Mouse (Mus musculus): Measurements from ENCODE around the gene Ngef. TPM values are rescaled to one million over a fixed set of nuclear protein-coding genes. Genes with fewer than 3 reads are reported as not detected.

The Ngef gene
- under 1 TPM; 0.53 to 0.58 TPM for total RNA-seq (2021)
- long read RNA-seq, experiment 1 = 0 reads
- long read RNA-seq, experiment 2 = 0 reads

DNA sequence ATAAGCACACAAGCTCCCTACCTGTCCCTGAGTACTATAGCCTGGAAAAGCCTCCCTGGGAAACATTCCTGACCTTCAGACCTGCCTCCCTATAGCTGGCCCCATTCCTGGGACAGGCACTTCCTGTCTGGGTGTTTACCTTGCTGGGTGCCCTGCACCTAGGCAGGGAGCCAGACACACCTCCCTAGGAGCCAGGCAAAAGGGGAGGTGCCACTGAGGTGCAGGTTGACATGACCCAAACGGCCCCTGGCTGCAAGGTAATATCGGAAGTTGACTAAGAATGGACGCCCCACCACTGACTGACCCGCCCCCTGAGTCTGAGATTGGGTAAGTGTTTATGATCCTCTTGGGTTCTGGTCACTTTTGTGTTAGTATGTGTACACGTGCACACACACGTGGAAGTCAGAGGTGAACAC, at the start of gene Ngef:
Gene Ngef, minus strand, starts transcription at position 71 of the 416 bp plus-strand sequence.
- intact Hi-C loops (cut with DNase I; ENCODE audit: low total_unique reads) = no loop called here
- no peak for DNase-seq

DNA sequence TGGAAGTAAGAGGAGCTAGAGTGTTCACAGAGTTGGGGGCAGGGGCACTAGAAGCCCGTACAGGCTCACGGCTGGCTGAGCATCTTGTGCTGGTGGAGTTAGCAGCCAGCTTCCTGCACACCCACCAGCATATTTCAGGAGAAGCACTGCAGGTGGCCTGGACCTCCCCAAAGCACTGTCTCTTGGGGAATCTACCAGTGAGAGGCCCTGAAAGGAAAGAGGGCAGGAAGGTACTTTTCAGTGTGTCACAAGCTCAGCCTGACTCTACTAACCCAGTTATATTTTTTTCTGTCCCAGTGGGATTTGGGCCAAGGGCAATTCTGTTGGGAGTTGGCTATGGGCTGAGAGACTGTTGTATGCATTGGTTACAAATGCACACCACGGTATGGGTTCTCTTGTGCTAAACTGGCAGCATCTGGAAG, 48.2 kb upstream of the Ngef start:
- DNase-seq = no peak
- intact Hi-C loops (cut with DNase I; ENCODE audit: low total_unique reads) = no loop called here

DNA sequence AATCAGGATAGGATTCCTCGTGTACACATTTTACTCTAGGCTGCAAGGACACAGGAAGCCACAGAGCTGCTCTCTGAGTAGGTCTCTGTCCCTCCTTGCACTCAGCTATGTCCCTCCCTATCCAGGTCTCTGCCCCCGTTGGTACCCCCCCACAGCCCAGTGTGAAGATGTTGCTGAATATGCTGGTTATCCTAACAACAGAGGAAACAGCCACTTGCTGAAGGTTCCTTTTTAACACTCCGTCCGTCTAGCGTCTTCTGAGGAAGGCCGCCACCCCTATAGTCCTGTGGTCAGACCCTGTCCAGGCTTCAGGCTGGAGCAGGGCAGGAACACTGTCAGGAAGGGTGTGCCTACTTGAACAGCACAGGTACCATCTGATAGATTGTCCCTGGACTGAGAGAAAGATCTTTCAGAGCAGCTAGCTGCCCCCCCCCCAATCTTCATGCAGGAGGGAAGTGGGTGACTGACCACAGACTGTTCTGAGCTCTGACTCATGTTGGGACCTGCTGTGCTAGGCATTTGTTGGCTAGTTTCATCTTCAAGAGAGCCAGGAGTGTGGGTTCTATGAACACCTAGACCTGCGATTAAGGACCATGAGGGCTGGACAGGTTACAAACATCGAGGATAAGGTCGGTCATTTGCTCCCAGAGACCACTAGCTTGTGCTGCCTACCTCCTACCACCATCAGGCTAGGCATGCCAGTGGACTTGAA, 47.6 kb upstream of the Ngef start:
- no peak for DNase-seq
- intact Hi-C loops (cut with DNase I; ENCODE audit: low total_unique reads) = no loop called here

DNA sequence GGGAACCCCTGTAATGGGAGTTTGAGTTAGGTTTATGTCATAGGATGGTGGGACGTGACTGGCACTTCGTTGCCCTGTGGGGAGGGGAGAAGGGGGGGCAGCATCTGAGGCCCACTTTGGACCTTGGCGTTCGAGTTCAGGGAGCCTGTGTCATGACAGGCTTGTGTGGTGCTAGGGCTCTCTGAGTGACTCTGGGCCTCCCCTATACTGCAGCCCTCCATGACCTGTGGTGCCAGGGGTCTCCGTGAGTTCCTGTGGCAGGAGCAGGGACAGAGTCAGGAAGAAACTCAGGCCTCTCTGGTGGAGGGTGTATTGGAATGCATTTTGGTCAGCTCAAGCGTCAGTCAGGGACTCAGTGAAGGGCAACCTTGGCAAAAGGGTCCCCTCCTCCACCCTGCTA, 47.0 kb upstream of the Ngef start:
- intact Hi-C loops (cut with DNase I; ENCODE audit: low total_unique reads) = no loop called here
- DNase-seq = no peak

DNA sequence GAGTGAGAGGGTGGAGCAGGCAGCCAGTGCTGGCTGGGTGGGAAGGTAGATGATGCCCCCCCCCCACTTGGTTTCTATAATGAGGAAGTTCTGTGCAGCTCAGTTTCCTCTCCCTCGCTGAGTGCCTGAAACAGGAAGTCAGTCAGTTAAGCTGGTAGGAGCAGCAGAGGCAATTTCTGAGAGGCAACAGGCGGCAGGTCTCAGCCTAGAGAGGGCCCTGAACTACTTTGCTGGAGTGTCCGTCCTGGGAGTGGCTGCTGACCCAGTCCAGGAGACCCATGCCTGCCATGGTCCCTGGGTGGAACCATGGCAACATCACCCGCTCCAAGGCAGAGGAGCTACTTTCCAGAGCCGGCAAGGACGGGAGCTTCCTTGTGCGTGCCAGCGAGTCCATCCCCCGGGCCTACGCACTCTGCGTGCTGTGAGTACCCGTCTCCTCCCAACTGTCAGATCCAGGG, 46.6 kb upstream of the Ngef start, which contains the start of gene Inpp5d:
Gene Inpp5d, plus strand, starts transcription at position 102 of the 458 bp plus-strand sequence.
- intact Hi-C loops (cut with DNase I; ENCODE audit: low total_unique reads) = no loop called here
- no peak for DNase-seq

DNA sequence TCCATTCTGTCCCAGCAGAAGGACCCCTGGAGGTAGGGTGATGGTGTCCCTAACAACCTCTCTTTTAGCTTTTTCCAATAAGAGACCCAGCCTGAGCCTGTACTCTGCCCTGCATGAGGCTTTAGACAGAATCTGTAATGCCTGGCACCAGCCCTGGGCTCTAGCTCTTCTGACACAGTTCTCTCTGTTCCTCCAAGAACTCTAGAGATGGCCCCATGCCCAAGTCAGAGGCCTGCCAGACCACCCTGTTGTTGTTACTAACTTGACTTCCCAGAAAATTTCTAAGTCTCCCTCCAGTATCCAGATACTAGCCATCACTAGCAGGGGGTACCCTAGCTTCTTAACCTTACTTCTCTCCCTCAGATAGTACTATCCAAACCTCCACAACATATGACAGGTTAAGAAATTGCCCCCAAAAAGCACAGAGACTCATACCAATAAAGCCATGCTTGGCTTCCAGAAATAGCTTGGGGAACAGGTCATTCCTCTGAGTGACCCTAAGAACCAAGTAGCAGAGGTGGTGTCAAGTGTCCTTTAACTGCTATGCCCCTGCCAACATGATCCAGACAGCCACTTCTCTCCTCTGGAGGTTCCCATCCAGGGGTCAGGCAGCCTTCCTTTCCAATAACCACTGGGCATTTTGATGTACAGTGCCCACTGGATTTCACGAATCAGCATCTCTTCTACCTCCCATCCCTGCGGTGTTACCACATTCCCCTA, 41.1 kb upstream of the Ngef start:
- DNase-seq = peak; percentile 32
- intact Hi-C loops (cut with DNase I; ENCODE audit: low total_unique reads) = no loop called here

DNA sequence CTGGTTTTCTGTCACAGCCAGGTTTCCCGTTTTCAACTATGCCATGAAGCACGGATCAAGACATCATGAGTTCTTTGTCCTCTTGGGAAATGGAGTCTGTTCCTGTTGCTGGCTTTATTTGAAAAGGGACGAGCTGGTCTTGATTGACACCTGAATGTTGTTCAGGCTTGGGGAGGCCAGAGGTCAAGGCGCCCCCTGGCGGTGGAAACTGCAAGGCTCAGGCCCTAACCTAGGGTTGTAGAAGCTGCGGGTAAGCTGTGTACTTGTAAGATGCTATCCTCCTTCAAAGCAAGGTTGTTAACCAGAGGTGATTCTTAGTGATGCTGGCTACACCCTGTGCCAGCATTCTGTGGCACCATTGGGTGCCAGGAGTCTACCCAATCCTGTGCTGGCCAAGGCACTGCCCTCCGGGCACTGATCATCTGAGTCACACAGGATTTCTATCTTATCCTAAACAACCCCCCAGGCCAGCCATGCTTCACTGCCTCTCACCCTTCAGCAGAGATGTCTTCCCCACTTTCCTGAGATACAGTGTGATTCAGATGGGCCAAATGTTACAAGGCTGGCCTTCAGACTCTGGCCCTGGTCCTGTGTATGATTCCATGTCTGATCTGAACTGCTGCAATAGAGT, 34.9 kb upstream of the Ngef start:
- intact Hi-C loops (cut with DNase I; ENCODE audit: low total_unique reads) = no loop called here
- DNase-seq = peak; percentile 76

DNA sequence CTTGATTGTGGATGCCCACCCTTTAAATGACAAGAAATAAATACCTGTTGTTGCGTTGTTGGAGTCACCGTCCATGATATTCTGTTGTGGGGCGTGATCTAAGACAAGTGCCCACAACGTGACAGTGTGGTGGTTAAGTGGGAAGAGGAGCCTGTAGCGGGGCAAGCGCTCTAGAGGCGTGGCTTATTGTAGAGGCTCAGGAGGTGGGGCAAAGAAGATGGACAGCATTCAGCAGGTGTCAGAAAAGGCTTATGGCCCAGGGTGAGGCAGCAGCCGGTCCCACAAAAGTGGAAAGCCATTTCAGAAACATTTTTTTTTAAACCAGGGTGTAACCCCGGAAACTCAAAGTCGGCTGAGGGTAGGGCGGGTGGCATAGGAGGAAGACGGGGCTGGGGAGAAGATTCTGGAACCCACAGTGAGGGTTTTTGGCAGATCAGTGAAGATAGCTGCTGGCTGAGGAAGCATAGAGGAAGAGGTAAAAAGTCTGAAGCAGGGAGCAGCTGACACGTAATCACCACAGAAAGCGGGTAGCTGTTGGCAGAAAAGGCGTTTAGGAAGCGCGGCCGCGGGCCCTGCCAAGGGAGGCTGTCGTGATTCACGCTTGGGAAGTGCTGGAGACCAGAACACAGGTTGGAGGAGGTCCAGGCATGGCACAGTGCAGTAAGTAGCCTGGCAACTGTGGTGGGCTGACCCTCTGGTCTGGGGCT, 33.9 kb upstream of the Ngef start:
- peak; percentile 59 for DNase-seq

DNA sequence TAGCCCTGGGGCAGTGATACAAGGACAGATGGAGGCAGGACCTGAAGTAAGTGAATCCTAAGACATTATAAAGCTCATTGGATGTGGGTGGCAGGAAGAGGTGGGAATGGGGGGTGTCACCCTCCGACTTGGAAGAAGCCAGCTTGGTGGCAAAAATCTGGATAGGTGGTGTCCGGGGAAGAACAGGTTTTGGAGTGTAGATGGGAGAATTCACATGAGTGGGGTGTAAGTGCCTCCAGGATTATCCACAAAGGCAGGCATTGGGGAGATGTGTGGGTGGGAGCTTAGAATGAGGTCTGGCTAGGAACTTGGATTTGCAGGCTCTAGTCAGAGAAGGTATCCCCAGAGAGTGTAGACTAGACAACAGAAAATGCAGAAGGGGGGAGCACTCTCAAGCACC, 31.6 kb upstream of the Ngef start:
- intact Hi-C loops (cut with DNase I; ENCODE audit: low total_unique reads) = no loop called here
- no peak for DNase-seq

More for the DNA sequence above, 33.9 kb upstream of the Ngef start:
- intact Hi-C loops (cut with DNase I; ENCODE audit: low total_unique reads) = no loop called here

DNA sequence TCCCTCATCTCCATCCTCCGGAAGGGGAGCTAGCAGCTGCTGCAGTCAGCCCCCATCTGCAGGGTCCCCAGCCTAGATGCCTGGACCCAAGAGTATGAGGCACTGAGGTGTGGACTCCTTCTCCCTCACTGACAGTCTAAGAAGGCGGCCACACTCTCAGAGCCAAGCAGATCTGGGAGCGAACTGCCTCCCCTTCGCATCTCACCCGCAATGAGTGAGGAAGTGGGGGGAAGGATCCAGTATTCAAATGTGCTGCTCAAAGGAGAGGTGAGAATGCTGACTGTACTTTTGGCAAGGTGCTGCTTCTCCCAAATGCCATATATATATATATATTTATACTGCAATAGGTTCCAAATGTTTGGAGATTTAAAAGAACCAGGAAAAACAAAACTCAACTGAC, 29.7 kb upstream of the Ngef start:
- DNase-seq = no peak
- intact Hi-C loops (cut with DNase I; ENCODE audit: low total_unique reads) = no loop called here

DNA sequence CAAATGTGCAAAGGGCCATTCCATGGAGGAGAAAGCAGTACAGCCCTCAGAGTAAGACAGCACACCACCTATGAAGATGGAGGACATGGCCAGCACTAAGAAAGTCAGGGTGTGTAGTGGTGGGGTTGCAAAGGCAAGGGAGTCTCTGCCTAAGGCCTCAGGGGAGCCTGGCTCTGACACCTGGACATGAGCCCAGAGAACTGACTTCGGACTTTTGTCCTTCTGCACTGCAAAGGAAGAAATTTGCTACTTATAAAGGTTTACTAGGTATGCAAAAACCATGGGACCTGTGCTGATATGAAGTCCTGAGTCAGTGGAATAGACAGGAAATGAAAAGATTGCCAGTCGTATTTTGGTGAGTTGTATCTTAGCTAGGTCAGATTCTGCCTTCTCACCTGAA, 28.1 kb upstream of the Ngef start:
- intact Hi-C loops (cut with DNase I; ENCODE audit: low total_unique reads) = no loop called here
- DNase-seq = no peak

DNA sequence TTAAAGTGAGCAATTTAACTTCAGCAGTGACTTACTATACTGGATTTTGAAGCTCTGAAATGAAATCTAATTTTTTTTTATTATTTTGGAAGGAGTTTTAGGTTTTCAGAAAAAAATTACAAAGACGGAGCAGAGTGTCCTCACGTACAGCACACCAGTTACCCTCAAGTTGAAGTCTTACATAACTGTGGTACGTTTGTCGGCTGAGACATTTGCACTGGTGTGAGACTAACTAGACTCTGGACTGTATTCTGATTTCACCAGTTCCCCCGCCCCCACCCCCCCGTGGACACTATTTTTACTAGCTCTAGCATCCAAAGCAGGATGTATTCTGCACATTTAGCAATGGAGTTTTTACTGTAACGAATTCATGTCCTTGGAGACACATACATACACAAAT, 26.9 kb upstream of the Ngef start:
- no peak for DNase-seq
- intact Hi-C loops (cut with DNase I; ENCODE audit: low total_unique reads) = no loop called here

DNA sequence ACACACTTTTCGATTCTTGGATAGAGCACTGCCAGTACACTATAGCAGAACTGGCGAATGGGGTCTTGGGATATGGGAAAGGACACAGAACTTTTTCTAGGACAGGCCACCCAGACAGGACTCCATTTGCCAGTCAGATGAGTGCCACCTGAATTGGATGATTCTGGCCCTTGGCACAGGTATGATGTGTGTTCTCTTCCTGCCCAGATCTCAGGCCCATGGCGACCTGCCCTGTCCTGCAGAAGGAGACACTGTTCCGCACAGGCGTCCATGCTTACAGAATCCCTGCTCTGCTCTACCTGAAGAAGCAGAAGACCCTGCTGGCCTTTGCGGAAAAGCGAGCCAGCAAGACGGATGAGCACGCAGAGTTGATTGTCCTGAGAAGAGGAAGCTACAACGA, 21.0 kb upstream of the Ngef start:
- DNase-seq = no peak
- intact Hi-C loops (cut with DNase I; ENCODE audit: low total_unique reads) = no loop called here

DNA sequence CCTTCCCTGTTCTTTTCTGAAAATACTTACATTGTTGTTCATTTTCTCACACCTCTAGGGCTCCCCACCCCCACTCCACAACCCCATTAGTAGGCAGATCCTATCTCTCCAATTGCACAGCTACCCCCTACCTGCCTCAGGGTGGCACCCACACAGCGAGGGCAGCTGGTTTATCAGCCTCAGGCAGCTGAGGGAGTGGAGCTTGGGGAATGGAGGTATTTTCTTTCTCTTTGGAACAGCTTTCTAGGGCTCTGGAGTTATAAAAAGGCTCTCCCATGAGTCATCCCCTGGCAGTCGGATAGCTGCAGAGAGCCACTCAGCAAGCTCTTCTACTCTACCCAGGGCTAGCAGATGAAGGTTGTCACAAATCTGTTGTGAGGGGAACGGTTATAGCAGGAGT, 20.6 kb upstream of the Ngef start:
- peak; percentile 50 for DNase-seq
- intact Hi-C loops (cut with DNase I; ENCODE audit: low total_unique reads) = no loop called here

DNA sequence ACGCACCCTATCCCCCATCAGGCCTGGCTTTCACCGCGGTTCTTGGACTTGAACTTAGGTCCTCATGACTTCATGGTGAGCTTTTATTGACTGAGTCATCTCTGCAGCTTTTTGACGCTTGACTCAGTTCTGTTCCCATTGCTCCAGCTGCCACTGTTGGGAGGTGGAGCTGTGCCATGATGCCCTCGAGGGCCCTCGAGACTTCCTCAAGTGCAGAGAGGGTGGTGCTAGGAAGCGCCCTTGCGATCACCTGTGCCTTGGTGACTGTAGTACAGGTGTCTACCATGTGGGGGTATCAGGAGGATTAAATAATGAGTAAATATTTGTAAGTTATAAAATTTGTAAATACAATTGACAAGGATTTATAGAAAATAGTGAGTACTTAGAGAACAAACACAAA, 16.3 kb upstream of the Ngef start:
- intact Hi-C loops (cut with DNase I; ENCODE audit: low total_unique reads) = no loop called here

DNA sequence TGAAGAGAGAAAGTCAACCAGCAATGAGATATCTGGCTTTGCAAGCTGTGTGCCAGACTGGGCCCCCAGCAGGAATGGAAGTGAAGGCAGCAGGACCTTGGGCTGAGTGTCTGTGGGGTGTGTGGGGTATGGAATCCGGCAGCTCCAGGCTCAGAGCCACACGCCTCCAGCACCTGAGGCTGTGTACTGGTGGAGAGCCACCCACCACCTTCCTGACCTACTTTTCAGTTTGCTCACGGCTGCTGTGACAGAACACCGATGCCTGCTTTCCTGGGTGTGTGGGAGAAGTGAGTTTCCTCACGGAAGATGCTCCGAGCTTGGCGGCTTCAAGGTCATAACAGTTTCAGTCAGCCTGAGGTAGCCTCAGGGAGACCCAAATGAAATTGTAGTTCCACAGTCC, 15.5 kb upstream of the Ngef start:
- no peak for DNase-seq
- intact Hi-C loops (cut with DNase I; ENCODE audit: low total_unique reads) = no loop called here

More for the DNA sequence above, 16.3 kb upstream of the Ngef start:
- DNase-seq = no peak

DNA sequence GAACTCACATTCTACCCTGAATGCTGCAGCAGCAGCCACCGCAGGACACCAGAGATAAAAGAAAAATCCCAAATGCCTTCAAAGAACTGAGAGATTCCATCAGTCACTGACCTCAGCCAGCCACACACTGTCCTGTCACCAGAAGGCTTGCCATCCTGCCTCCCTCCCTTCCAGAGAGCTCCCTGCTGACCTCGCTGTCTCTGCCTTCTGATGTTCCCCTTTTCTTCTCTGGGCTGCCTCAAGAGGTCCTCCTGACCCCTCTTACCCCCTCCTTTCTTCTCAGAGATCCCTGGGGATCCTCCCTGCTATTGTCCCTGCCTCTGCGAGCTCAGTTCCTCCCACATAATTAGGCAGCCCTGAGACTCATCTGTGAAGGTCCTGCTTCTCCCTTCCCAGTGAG, 7.2 kb upstream of the Ngef start:
- intact Hi-C loops (cut with DNase I; ENCODE audit: low total_unique reads) = no loop called here

DNA sequence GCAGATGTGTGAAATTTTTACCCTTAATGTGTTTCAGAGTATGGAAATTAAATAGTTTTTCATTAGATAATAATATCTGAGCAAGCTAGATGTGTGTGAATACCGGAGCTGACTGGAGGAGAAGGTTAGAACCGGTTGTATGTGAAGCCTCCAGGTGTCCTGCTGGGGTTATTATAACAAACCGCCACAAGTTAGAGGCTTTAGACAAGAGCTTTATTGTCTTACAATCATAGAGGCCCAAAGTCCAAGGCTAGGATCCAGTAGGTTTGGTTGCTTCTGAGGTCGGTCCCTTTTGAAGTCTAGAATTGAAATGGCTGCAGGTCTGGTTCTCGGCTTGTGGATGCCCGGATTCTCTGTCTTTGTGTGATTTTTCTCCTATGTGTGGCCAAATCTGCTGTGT, 5.3 kb upstream of the Ngef start:
- intact Hi-C loops (cut with DNase I; ENCODE audit: low total_unique reads) = no loop called here
- no peak for DNase-seq

More for the DNA sequence above, 7.2 kb upstream of the Ngef start:
- DNase-seq = no peak

DNA sequence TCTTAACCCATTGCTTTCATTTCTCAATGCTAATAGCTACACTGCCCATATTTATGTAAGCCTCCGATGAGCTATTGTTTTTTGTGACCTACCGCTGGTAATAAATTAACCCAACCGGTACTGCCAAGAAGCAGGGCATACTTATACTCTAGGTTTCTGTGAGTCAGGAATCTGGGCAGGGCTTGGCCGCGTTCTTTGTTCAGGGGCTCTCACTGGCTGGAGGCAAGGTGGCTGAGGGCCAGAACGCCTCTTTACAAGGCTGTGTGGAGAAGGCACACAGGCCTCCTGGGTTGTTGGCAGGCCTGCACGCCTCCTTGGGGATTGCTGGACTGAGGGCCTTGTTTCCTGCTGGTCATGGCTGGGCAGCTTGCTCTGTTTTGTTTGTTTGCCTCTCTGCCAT, 1.1 kb upstream of the Ngef start:
- DNase-seq = peak; percentile 44
- intact Hi-C loops (cut with DNase I; ENCODE audit: low total_unique reads) = no loop called here

DNA sequence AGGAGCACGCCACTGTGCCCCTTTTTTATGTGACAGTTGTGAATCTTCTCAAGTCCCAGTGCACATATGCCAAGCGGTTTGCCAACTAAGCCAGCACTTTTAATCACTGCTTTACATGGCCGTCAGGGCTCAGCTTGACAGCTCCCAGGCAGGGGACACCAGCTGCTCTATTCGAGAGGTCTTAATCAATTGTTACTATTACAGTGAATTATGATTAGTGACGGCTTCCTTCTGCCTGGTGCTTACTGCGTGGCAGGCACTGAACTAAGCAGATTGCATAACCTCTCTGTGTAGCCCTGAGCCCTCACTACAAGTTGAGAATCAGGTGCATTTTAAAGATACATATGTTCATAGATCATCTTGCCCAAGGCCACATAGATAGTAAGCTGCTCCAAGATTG, 683 bp upstream of the Ngef start:
- intact Hi-C loops (cut with DNase I; ENCODE audit: low total_unique reads) = no loop called here
- DNase-seq = no peak
